Mouse (Mus musculus): Measurements from ENCODE around the gene Clic4. TPM values are rescaled to one million over a fixed set of nuclear protein-coding genes. Genes with fewer than 3 reads are reported as not detected.

The Clic4 gene
- polyA plus RNA-seq (2016; fragmentation: Nextera tagmentation; extraction: Ambion mirVana): 171 and 176 TPM in 2 replicates

- Histone ChIP-seq H3K4me2 (replicated peaks) (peak within 1 kb of the TSS; percentile 61), H3K27ac (peak within 1 kb of the TSS; percentile 95), H3K4me3 (peak within 1 kb of the TSS; percentile 88), H3K4me1 (peaks cover 33% of the 10 kb centered on the region), H3K36me3 (no peaks in the 10 kb centered on the region), H3K9ac (peak within 1 kb of the TSS; percentile 92), H3K27me3 (0 out of 2 replicates have a peak, but pooled peaks cover 7% of the 10 kb centered on the region), H3K9me3 (no peaks in the 10 kb centered on the region)
- ATAC-seq (ENCODE audit: insufficient number of reproducible peaks, insufficient read depth, low FRiP score, low TSS enrichment): peak; percentile 98
- WGBS: under 1% methylated on average over 64 of the region's 64 CpGs
Observed at GRCm38 (mm10) chr4:135272640-135273306, at the start of gene Clic4. Gene Clic4 (minus strand): TSS chr4:135272814.

- no peak overlapping the region for H3K27ac ChIP-seq
- no peaks in the 10 kb centered on the region for H3K27me3 ChIP-seq
- H3K4me2 ChIP-seq (replicated peaks): no peak overlapping the region
- H3K9ac ChIP-seq: no peak overlapping the region
- peaks cover 7% of the 10 kb centered on the region; the same call in 1 of the 2 replicates for H3K4me1 ChIP-seq
- WGBS: 12% methylated on average over 2 of the region's 2 CpGs
- no peak overlapping the region for H3K4me3 ChIP-seq
- H3K9me3 ChIP-seq: peaks cover 3% of the 10 kb centered on the region; the same call in 1 of the 2 replicates
- peak; percentile 71; the same call in 1 of the 2 replicates for ATAC-seq (ENCODE audit: insufficient number of reproducible peaks, insufficient read depth, low FRiP score, low TSS enrichment)
- H3K36me3 ChIP-seq: peaks cover 76% of the 10 kb centered on the region
Observed at GRCm38 (mm10) chr4:135317966-135318365, 45.4 kb upstream of the Clic4 start.

GRCm38 (mm10) chr4:135317539-135317938 lies 44.9 kb upstream of the Clic4 start:
- H3K27ac ChIP-seq: no peak overlapping the region
- H3K4me3 ChIP-seq: no peak overlapping the region
- peaks cover 3% of the 10 kb centered on the region; the same call in 1 of the 2 replicates for H3K9me3 ChIP-seq
- H3K4me1 ChIP-seq: peaks cover 10% of the 10 kb centered on the region; the same call in 1 of the 2 replicates
- 85% methylated on average over 4 of the region's 4 CpGs for WGBS
- no peaks in the 10 kb centered on the region for H3K27me3 ChIP-seq
- no peak overlapping the region for H3K9ac ChIP-seq
- H3K36me3 ChIP-seq: peaks cover 72% of the 10 kb centered on the region
- H3K4me2 ChIP-seq (replicated peaks): no peak overlapping the region
- no peak for ATAC-seq (ENCODE audit: insufficient number of reproducible peaks, insufficient read depth, low FRiP score, low TSS enrichment)

GRCm38 (mm10) chr4:135315287-135315686 lies 42.7 kb upstream of the Clic4 start:
- ATAC-seq (ENCODE audit: insufficient number of reproducible peaks, insufficient read depth, low FRiP score, low TSS enrichment): no peak
- Histone ChIP-seq H3K36me3 (peaks cover 51% of the 10 kb centered on the region), H3K4me3 (no peak overlapping the region), H3K9ac (no peak overlapping the region), H3K4me2 (replicated peaks) (no peak overlapping the region), H3K27me3 (no peaks in the 10 kb centered on the region), H3K9me3 (peaks cover 3% of the 10 kb centered on the region; the same call in 1 of the 2 replicates), H3K4me1 (peaks cover 12% of the 10 kb centered on the region; the same call in 1 of the 2 replicates), H3K27ac (no peak overlapping the region)
- WGBS: 97% methylated on average over 9 of the region's 9 CpGs

- no peaks in the 10 kb centered on the region for H3K27me3 ChIP-seq
- H3K36me3 ChIP-seq: peaks cover 43% of the 10 kb centered on the region
- H3K4me1 ChIP-seq: peaks cover 17% of the 10 kb centered on the region; the same call in 1 of the 2 replicates
- no peak overlapping the region for H3K4me3 ChIP-seq
- H3K4me2 ChIP-seq (replicated peaks): no peak overlapping the region
- WGBS: 81% methylated on average over 11 of the region's 11 CpGs
- no peak for ATAC-seq (ENCODE audit: insufficient number of reproducible peaks, insufficient read depth, low FRiP score, low TSS enrichment)
- no peak overlapping the region for H3K9ac ChIP-seq
- peaks cover 3% of the 10 kb centered on the region; the same call in 1 of the 2 replicates for H3K9me3 ChIP-seq
- H3K27ac ChIP-seq: no peak overlapping the region
Observed at GRCm38 (mm10) chr4:135314419-135314832, 41.8 kb upstream of the Clic4 start.

- H3K4me2 ChIP-seq (replicated peaks): no peak overlapping the region
- no peak for ATAC-seq (ENCODE audit: insufficient number of reproducible peaks, insufficient read depth, low FRiP score, low TSS enrichment)
- no peak overlapping the region for H3K9ac ChIP-seq
- peaks cover 3% of the 10 kb centered on the region; the same call in 1 of the 2 replicates for H3K9me3 ChIP-seq
- H3K4me3 ChIP-seq: no peak overlapping the region
- H3K27me3 ChIP-seq: no peaks in the 10 kb centered on the region
- peaks cover 22% of the 10 kb centered on the region for H3K4me1 ChIP-seq
- H3K27ac ChIP-seq: no peak overlapping the region
- 76% methylated on average over 9 of the region's 9 CpGs for WGBS
- peaks cover 38% of the 10 kb centered on the region for H3K36me3 ChIP-seq
Observed at GRCm38 (mm10) chr4:135313761-135314241, 41.2 kb upstream of the Clic4 start.

- Histone ChIP-seq H3K4me3 (no peak overlapping the region), H3K27me3 (no peaks in the 10 kb centered on the region; the same call in 1 of the 2 replicates), H3K9me3 (peaks cover 3% of the 10 kb centered on the region; the same call in 1 of the 2 replicates), H3K9ac (no peak overlapping the region), H3K27ac (no peak overlapping the region), H3K4me2 (replicated peaks) (no peak overlapping the region), H3K36me3 (peaks cover 33% of the 10 kb centered on the region), H3K4me1 (peaks cover 25% of the 10 kb centered on the region)
- WGBS: 59% methylated on average over 17 of the region's 17 CpGs
- ATAC-seq (ENCODE audit: insufficient number of reproducible peaks, insufficient read depth, low FRiP score, low TSS enrichment): no peak
Observed at GRCm38 (mm10) chr4:135313111-135313691, 40.6 kb upstream of the Clic4 start.

GRCm38 (mm10) chr4:135312706-135313105 lies 40.1 kb upstream of the Clic4 start:
- 47% methylated on average over 4 of the region's 4 CpGs for WGBS
- no peak for ATAC-seq (ENCODE audit: insufficient number of reproducible peaks, insufficient read depth, low FRiP score, low TSS enrichment)
- H3K4me3 ChIP-seq: no peak overlapping the region
- no peaks in the 10 kb centered on the region; the same call in 1 of the 2 replicates for H3K27me3 ChIP-seq
- H3K4me1 ChIP-seq: peaks cover 25% of the 10 kb centered on the region
- H3K36me3 ChIP-seq: peaks cover 30% of the 10 kb centered on the region
- no peak overlapping the region for H3K4me2 ChIP-seq (replicated peaks)
- H3K9me3 ChIP-seq: peaks cover 3% of the 10 kb centered on the region; the same call in 1 of the 2 replicates
- H3K9ac ChIP-seq: no peak overlapping the region
- H3K27ac ChIP-seq: no peak overlapping the region

GRCm38 (mm10) chr4:135310371-135310770 lies 37.8 kb upstream of the Clic4 start:
- H3K36me3 ChIP-seq: peaks cover 9% of the 10 kb centered on the region
- peaks cover 25% of the 10 kb centered on the region for H3K4me1 ChIP-seq
- no peaks in the 10 kb centered on the region; the same call in 1 of the 2 replicates for H3K27me3 ChIP-seq
- H3K9ac ChIP-seq: no peak overlapping the region
- H3K4me3 ChIP-seq: no peak overlapping the region
- peaks cover 3% of the 10 kb centered on the region; the same call in 1 of the 2 replicates for H3K9me3 ChIP-seq
- no peak overlapping the region for H3K27ac ChIP-seq
- WGBS: 83% methylated on average over 8 of the region's 8 CpGs
- no peak for ATAC-seq (ENCODE audit: insufficient number of reproducible peaks, insufficient read depth, low FRiP score, low TSS enrichment)
- no peak overlapping the region for H3K4me2 ChIP-seq (replicated peaks)

- H3K4me3 ChIP-seq: no peak overlapping the region
- H3K4me1 ChIP-seq: peaks cover 25% of the 10 kb centered on the region
- H3K4me2 ChIP-seq (replicated peaks): no peak overlapping the region
- no peaks in the 10 kb centered on the region; the same call in 1 of the 2 replicates for H3K27me3 ChIP-seq
- H3K9ac ChIP-seq: no peak overlapping the region
- peaks cover 2% of the 10 kb centered on the region for H3K36me3 ChIP-seq
- no peak for ATAC-seq (ENCODE audit: insufficient number of reproducible peaks, insufficient read depth, low FRiP score, low TSS enrichment)
- 43% methylated on average over 5 of the region's 5 CpGs for WGBS
- no peaks in the 10 kb centered on the region for H3K9me3 ChIP-seq
- 0 out of 2 replicates have a peak overlapping the region, but pooled peaks have one; percentile 17 for H3K27ac ChIP-seq
Observed at GRCm38 (mm10) chr4:135309726-135310125, 37.1 kb upstream of the Clic4 start.

- WGBS: 59% methylated on average over 9 of the region's 9 CpGs
- no peaks in the 10 kb centered on the region for H3K9me3 ChIP-seq
- H3K36me3 ChIP-seq: no peaks in the 10 kb centered on the region
- peaks cover 25% of the 10 kb centered on the region for H3K4me1 ChIP-seq
- ATAC-seq (ENCODE audit: insufficient number of reproducible peaks, insufficient read depth, low FRiP score, low TSS enrichment): no peak
- H3K27ac ChIP-seq: no peak overlapping the region
- H3K4me3 ChIP-seq: no peak overlapping the region
- H3K27me3 ChIP-seq: no peaks in the 10 kb centered on the region; the same call in 1 of the 2 replicates
- H3K4me2 ChIP-seq (replicated peaks): no peak overlapping the region
- H3K9ac ChIP-seq: no peak overlapping the region
Observed at GRCm38 (mm10) chr4:135309112-135309659, 36.6 kb upstream of the Clic4 start.
